ENCODE assay signal across 18 mouse cellular contexts in the genomic region with DNA sequence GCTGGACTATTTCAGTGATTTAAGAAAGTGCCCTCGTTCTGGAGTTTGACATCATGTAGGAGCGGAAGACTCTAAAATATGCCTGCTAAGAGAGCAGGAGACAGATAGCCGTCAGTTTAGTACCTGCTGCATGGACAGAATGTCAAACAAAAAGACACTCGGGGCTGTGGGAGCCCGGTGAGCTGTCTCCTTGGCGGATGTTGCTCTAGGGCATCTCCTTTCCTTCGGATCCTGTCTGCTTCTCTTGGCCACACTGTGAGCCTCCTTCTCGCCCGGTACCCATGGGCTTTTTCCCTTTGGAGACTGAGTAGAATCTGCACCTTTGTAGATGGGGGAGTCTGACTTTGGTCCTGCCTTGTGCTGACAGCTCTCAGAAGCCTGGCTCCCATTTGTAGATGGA.
"Had no signal": no experiment of that assay in that cellular context is flagged by ENCODE, and none has a peak within 500 bp of the region (broad histone marks: within the 10 kb centered on the region; RNA-seq: fewer than 3 reads in every experiment).

No protein-coding gene starts in this region.

- ATAC-seq: midbrain, embryonic 15.5 days had no signal

- DNase-seq: lung, adult 18-20 months; lung, embryonic 14.5 days; lung, postnatal 10 days; lung, postnatal 4 days; retina, postnatal 1 day; right cerebral cortex, adult 18-20 months; right cerebral cortex, postnatal 25 days; right cerebral cortex, postnatal 4 days; spleen, adult 18-20 months; thymus, adult 18-20 months; thymus, postnatal 14 days; thymus, postnatal 36 days had no signal

- H3K36me3 ChIP-seq: midbrain, embryonic 10.5 days; midbrain, embryonic 15.5 days; neural tube, embryonic 13.5 days; neural tube, embryonic 15.5 days had no signal

- H3K27ac ChIP-seq: liver, embryonic 14.5 days; midbrain, embryonic 10.5 days; midbrain, embryonic 15.5 days; neural tube, embryonic 13.5 days; neural tube, embryonic 15.5 days had no signal

- H3K4me1 ChIP-seq: neural tube, embryonic 13.5 days had no signal

- H3K27me3 ChIP-seq: midbrain, embryonic 15.5 days; neural tube, embryonic 13.5 days; neural tube, embryonic 15.5 days had no signal

- H3K9me3 ChIP-seq: midbrain, embryonic 10.5 days; midbrain, embryonic 15.5 days; neural tube, embryonic 13.5 days; neural tube, embryonic 15.5 days had no signal

- H3K4me3 ChIP-seq: midbrain, embryonic 10.5 days; midbrain, embryonic 15.5 days; myocyte; neural tube, embryonic 13.5 days; neural tube, embryonic 15.5 days had no signal

- H3K4me2 ChIP-seq: lung, embryonic 14.5 days; midbrain, embryonic 15.5 days; neural tube, embryonic 13.5 days; neural tube, embryonic 15.5 days had no signal

- H3K9ac ChIP-seq: liver, embryonic 14.5 days; lung, embryonic 14.5 days; midbrain, embryonic 15.5 days; neural tube, embryonic 13.5 days; neural tube, embryonic 15.5 days had no signal
